Mouse (Mus musculus): Measurements from ENCODE around the gene Cd59b. TPM values are rescaled to one million over a fixed set of nuclear protein-coding genes. Genes with fewer than 3 reads are reported as not detected.
"Not testable (repeated sequence)": the region's sequence is repeated elsewhere in the genome, so short reads cannot be mapped to it uniquely, and the experiment has no call there.

The Cd59b gene
- polyA plus RNA-seq, 1 experiment from 2014 or later = 11.6 TPM

DNA sequence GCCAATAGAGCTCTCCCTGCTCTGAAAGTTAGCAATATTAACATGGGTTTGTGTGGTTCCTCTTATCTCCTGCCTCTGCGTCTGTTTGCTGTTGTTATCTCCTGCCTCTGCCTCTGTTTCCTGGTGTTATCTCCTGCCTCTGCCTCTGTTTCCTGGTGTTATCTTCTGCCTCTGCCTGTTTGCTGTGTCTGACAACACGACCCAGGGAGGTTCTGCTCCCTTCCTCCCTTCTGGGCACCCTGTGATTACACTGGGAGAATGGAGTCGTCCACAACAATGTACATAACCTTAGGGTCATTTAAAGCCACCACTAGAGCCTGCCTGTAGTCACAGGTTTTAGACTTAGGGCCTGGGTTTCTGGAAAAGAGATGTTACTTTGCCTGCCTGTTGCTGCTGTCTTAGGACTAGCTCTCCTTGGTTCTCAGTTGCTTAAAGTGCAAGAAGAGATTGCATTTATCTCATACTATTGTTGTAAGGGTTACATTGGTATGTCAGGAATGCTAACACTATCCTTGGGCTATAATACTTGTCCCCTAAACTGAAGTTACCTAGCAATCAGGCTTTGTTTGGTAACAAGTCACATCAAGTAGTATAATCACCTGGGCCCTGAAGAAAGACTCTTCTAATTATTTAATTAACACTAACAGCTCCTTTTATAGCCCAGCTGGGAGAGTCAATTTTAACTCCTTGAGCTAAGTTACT, 29.0 kb downstream of the Cd59b start:
- no peak overlapping the region for H3K4me3 ChIP-seq (replicated peaks; ENCODE audit: low read depth, low read length)
- no peak overlapping the region for H3K9ac ChIP-seq (ENCODE audit: low read depth, low read length)
- WGBS = 38% methylated on average over 3 of the region's 3 CpGs
- H3K9me3 ChIP-seq (replicated peaks; ENCODE audit: low read length) = no peaks in the 10 kb centered on the region
- TF ChIP-seq CTCF (IDR thresholded peaks at IDR 0.05; ENCODE audit: low read depth) = no peak
- no peaks in the 10 kb centered on the region for H3K36me3 ChIP-seq (ENCODE audit: insufficient read depth, low read length)
- ATAC-seq (replicated peaks; ENCODE audit: low FRiP score, low read depth) (no peak), DNase-seq (ENCODE audit: low spot score) (no peak)
- H3K4me1 ChIP-seq (replicated peaks; ENCODE audit: insufficient read depth, low read length) = no peaks in the 10 kb centered on the region
- H3K4me2 ChIP-seq (ENCODE audit: low read length) = no peak overlapping the region
- no peak overlapping the region for H3K27ac ChIP-seq
- H3K27me3 ChIP-seq (ENCODE audit: insufficient read depth, low read length) = no peaks in the 10 kb centered on the region

DNA sequence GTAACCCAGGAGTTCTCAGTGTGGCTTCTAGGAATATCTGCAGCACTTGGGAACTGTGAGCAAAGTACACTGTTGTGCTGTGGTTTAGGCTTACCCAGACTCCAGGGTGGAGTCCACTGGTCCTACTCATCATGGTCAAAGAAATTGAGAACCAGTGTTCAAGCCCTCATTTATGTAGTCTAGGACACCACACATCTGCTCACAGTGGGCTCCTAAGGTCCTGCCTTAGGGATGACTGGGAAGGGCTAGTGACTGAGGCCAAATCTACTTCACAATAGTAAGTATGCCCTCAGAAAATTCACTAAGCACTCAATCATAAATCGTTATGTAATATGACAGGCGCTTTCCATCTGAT, 29.6 kb downstream of the Cd59b start:
- Histone ChIP-seq H3K27ac (no peak overlapping the region), H3K4me2 (ENCODE audit: low read length) (no peak overlapping the region), H3K27me3 (ENCODE audit: insufficient read depth, low read length) (no peaks in the 10 kb centered on the region), H3K4me3 (replicated peaks; ENCODE audit: low read depth, low read length) (no peak overlapping the region), H3K4me1 (replicated peaks; ENCODE audit: insufficient read depth, low read length) (no peaks in the 10 kb centered on the region), H3K9ac (ENCODE audit: low read depth, low read length) (no peak overlapping the region), H3K9me3 (replicated peaks; ENCODE audit: low read length) (no peaks in the 10 kb centered on the region), H3K36me3 (ENCODE audit: insufficient read depth, low read length) (no peaks in the 10 kb centered on the region)
- DNase-seq (ENCODE audit: low spot score) = no peak
- no peak for ATAC-seq (replicated peaks; ENCODE audit: low FRiP score, low read depth)
- no peak for TF ChIP-seq CTCF (IDR thresholded peaks at IDR 0.05; ENCODE audit: low read depth)
- 94% methylated on average over 2 of the region's 2 CpGs for WGBS

DNA sequence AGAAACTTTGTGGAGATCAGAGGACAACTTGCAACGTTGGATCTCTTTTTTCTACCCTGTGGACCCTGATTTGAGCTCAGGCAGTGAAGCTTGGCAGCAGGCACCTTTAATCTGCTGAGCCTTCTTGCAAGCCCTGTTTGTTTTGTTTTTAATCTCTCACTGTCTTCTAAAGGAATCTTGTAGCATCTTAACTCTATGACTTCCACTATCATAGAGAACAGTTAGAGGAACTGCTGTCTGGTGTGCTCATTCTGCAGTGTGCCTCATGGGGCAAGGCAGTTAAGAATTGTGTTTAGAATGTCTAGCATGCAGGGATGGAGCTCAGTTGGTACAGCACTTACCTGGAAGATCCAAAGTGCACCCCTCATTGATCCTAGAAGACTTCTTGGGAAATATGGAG, 30.3 kb downstream of the Cd59b start:
- no peak overlapping the region for H3K9ac ChIP-seq (ENCODE audit: low read depth, low read length)
- WGBS = 56% methylated on average over 1 of the region's 1 CpGs
- no peak overlapping the region for H3K4me3 ChIP-seq (replicated peaks; ENCODE audit: low read depth, low read length)
- no peak for TF ChIP-seq CTCF (IDR thresholded peaks at IDR 0.05; ENCODE audit: low read depth)
- no peak overlapping the region for H3K4me2 ChIP-seq (ENCODE audit: low read length)
- ATAC-seq (replicated peaks; ENCODE audit: low FRiP score, low read depth) (no peak), DNase-seq (ENCODE audit: low spot score) (no peak)
- H3K27me3 ChIP-seq (ENCODE audit: insufficient read depth, low read length) = no peaks in the 10 kb centered on the region
- H3K4me1 ChIP-seq (replicated peaks; ENCODE audit: insufficient read depth, low read length) = no peaks in the 10 kb centered on the region
- no peaks in the 10 kb centered on the region for H3K36me3 ChIP-seq (ENCODE audit: insufficient read depth, low read length)
- H3K27ac ChIP-seq = no peak overlapping the region
- H3K9me3 ChIP-seq (replicated peaks; ENCODE audit: low read length) = no peaks in the 10 kb centered on the region

DNA sequence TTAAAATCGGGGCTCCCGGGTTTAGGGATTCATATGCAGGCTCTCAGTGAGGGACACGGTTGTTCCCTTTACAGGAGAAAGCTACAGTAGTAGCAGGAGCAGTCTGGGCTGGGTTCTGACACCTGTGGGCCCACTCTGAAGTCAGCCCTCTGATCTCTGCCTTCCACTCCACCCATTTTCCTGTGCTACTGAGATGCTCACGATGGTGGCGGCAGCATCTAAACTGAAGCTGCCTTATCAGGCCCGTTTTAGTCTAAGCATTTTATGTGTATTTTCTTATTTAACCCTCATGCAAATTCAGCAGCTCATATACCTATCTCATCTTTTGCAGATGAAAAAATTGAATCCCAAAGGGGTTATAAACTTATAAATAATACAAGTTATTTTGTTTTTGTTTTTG, 35.2 kb downstream of the Cd59b start:
- Histone ChIP-seq H3K4me1 (replicated peaks; ENCODE audit: insufficient read depth, low read length) (no peaks in the 10 kb centered on the region), H3K9me3 (replicated peaks; ENCODE audit: low read length) (no peaks in the 10 kb centered on the region), H3K27ac (no peak overlapping the region), H3K9ac (ENCODE audit: low read depth, low read length) (no peak overlapping the region), H3K36me3 (ENCODE audit: insufficient read depth, low read length) (no peaks in the 10 kb centered on the region), H3K4me2 (ENCODE audit: low read length) (no peak overlapping the region), H3K4me3 (replicated peaks; ENCODE audit: low read depth, low read length) (no peak overlapping the region), H3K27me3 (ENCODE audit: insufficient read depth, low read length) (no peaks in the 10 kb centered on the region)
- no peak for ATAC-seq (replicated peaks; ENCODE audit: low FRiP score, low read depth)
- WGBS = 83% methylated on average over 6 of the region's 6 CpGs
- DNase-seq (ENCODE audit: low spot score) = no peak
- TF ChIP-seq CTCF (IDR thresholded peaks at IDR 0.05; ENCODE audit: low read depth) = no peak

DNA sequence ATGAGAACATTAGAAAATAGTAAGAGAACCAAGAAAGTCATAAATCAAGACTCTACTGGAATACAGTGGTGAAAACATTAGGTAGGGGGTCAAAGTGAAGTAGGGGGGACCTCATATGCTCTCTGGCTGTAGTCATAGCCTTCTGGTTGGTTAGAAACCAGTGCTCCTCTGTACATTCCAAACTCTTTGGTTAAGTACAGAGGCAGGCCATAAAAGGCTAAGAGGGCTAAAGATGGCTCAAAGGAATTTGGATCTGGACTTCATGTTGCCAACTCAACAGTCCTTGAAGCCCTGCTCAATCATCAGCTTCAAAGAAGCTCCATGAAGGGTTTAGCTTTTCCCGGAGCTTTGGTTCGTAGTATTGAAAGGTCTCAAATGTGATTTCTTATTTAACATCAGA, 39.4 kb downstream of the Cd59b start:
- ATAC-seq (replicated peaks; ENCODE audit: low FRiP score, low read depth); H3K4me2 ChIP-seq (ENCODE audit: low read length); H3K27me3 ChIP-seq (ENCODE audit: insufficient read depth, low read length); H3K4me1 ChIP-seq (replicated peaks; ENCODE audit: insufficient read depth, low read length); H3K4me3 ChIP-seq (replicated peaks; ENCODE audit: low read depth, low read length); H3K36me3 ChIP-seq (ENCODE audit: insufficient read depth, low read length); H3K27ac ChIP-seq; H3K9me3 ChIP-seq (replicated peaks; ENCODE audit: low read length); DNase-seq (ENCODE audit: low spot score); H3K9ac ChIP-seq (ENCODE audit: low read depth, low read length): not testable (repeated sequence)
- WGBS = 85% methylated on average over 2 of the region's 2 CpGs

DNA sequence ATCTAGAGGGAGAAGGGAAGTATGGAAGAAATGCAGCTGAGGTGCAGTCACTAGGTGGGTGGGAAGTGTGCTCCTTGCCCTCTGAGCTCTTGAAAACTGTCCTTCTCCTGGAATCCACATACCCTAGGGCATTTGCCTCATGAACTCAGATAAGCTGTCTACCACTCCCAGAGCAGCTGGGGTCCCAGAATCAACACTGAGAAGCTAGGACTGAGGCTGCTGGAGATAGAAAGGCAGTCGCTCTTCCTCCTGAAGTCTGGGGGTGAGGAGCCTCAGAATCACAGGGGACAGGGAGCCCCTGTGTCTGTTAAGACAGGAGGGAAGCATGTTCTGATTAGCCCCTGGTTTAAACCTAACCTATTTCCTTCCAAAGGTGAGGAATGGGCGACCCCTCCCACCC, 39.9 kb downstream of the Cd59b start:
- 68% methylated on average over 2 of the region's 2 CpGs for WGBS
- Histone ChIP-seq H3K27me3 (ENCODE audit: insufficient read depth, low read length) (no peaks in the 10 kb centered on the region), H3K4me2 (ENCODE audit: low read length) (no peak overlapping the region), H3K4me1 (replicated peaks; ENCODE audit: insufficient read depth, low read length) (no peaks in the 10 kb centered on the region), H3K36me3 (ENCODE audit: insufficient read depth, low read length) (no peaks in the 10 kb centered on the region), H3K9me3 (replicated peaks; ENCODE audit: low read length) (no peaks in the 10 kb centered on the region), H3K27ac (no peak overlapping the region), H3K9ac (ENCODE audit: low read depth, low read length) (no peak overlapping the region), H3K4me3 (replicated peaks; ENCODE audit: low read depth, low read length) (no peak overlapping the region)
- TF ChIP-seq CTCF (IDR thresholded peaks at IDR 0.05; ENCODE audit: low read depth) = no peak
- no peak for DNase-seq (ENCODE audit: low spot score)
- ATAC-seq (replicated peaks; ENCODE audit: low FRiP score, low read depth) = no peak

DNA sequence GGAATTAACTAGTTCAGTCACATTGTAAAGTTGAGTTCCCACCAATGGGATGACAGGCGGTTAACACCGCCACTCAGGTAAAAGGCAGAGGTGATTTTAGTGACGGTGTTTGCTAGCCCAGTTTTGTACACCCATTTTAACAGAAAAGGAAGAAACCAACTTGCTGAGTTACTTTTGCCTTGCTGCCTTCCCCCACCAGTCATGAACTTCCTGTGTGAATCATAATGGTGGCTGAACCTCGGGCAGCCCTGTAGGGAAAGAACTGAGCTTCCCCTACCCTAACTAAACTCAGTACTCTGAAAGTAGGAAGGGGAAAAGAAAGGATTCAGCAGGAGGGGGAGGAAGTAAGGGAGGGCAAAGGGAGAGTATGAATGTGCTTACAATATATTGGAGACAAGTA, 40.4 kb downstream of the Cd59b start:
- no peak for TF ChIP-seq CTCF (IDR thresholded peaks at IDR 0.05; ENCODE audit: low read depth)
- DNase-seq (ENCODE audit: low spot score) = no peak
- Histone ChIP-seq H3K4me1 (replicated peaks; ENCODE audit: insufficient read depth, low read length) (no peaks in the 10 kb centered on the region), H3K9ac (ENCODE audit: low read depth, low read length) (no peak overlapping the region), H3K27ac (no peak overlapping the region), H3K9me3 (replicated peaks; ENCODE audit: low read length) (no peaks in the 10 kb centered on the region), H3K36me3 (ENCODE audit: insufficient read depth, low read length) (no peaks in the 10 kb centered on the region), H3K27me3 (ENCODE audit: insufficient read depth, low read length) (no peaks in the 10 kb centered on the region), H3K4me3 (replicated peaks; ENCODE audit: low read depth, low read length) (no peak overlapping the region), H3K4me2 (ENCODE audit: low read length) (no peak overlapping the region)
- WGBS = 74% methylated on average over 4 of the region's 4 CpGs
- ATAC-seq (replicated peaks; ENCODE audit: low FRiP score, low read depth) = no peak

DNA sequence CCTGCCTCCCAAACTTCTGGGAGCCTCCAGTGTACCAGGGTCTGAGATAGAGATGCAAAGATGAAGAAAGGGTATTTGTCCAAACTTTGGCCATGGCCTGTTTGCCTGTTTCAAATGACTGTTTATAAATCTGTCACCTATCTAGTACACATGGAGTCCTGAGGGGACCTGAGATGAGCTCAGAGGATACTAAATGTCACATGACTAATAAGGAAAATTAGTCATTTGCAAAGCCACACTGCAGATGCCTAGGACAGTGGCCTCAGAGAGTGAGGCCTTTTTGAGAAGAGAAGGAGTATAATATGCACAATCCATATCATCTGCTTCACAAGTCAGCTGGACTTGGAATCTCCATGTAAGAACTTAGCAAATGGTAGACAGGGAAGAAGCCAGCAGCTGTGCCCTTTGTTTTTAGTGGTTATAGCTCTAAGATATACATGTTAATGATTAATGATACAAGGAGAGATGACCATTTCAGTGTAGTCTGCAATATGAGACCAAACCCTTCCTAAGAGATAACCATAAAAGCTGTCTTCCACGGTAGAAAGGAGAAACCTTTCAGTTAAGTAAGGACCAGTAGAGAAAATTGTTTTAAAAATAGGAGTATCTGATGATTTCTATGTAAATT, 41.6 kb downstream of the Cd59b start:
- not testable (repeated sequence) for ATAC-seq (replicated peaks; ENCODE audit: low FRiP score, low read depth); H3K4me3 ChIP-seq (replicated peaks; ENCODE audit: low read depth, low read length); H3K4me1 ChIP-seq (replicated peaks; ENCODE audit: insufficient read depth, low read length); H3K27me3 ChIP-seq (ENCODE audit: insufficient read depth, low read length); H3K27ac ChIP-seq; H3K36me3 ChIP-seq (ENCODE audit: insufficient read depth, low read length); H3K4me2 ChIP-seq (ENCODE audit: low read length); H3K9ac ChIP-seq (ENCODE audit: low read depth, low read length); H3K9me3 ChIP-seq (replicated peaks; ENCODE audit: low read length); DNase-seq (ENCODE audit: low spot score)
- WGBS = no CpG with 5 or more reads among the region's 1 CpGs

DNA sequence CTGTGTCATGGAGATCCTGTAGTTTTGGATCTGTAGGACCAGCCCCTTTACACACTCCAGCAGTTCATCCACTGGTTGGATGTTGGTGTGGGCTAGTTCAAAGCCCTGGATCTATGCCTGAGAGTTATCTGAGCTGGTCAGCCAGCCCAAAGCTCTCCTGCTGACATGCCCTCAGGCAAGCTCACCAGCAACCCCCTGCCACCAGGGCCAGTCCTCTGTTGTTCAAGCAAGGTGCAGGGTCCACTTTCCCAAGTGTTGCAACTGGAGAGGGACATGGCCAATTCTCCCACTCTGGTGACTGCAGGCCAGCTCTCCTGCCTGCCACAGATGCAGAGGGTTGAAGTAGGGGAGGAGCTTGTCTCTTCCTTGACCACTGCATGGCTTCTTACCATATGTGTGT, 43.9 kb downstream of the Cd59b start:
- not testable (repeated sequence) for H3K36me3 ChIP-seq (ENCODE audit: insufficient read depth, low read length); H3K4me1 ChIP-seq (replicated peaks; ENCODE audit: insufficient read depth, low read length); H3K9ac ChIP-seq (ENCODE audit: low read depth, low read length); ATAC-seq (replicated peaks; ENCODE audit: low FRiP score, low read depth); H3K27ac ChIP-seq; H3K4me2 ChIP-seq (ENCODE audit: low read length); H3K4me3 ChIP-seq (replicated peaks; ENCODE audit: low read depth, low read length); H3K27me3 ChIP-seq (ENCODE audit: insufficient read depth, low read length); H3K9me3 ChIP-seq (replicated peaks; ENCODE audit: low read length); DNase-seq (ENCODE audit: low spot score)

All from kidney, postnatal 0 days (tissue).